Mouse (Mus musculus) ovary, postnatal 10 days (tissue): ENCODE results near the gene Gm21719.
"Not testable (repeated sequence)": the region's sequence is repeated elsewhere in the genome, so short reads cannot be mapped to it uniquely, and the experiment has no call there.

ENCODE experiments used
- DNase-seq: peaks from one replicate; pipeline ENCODE4 v3.0.0; 2022; ENCODE audit warnings: low spot score

The Gm21719 gene

DNA sequence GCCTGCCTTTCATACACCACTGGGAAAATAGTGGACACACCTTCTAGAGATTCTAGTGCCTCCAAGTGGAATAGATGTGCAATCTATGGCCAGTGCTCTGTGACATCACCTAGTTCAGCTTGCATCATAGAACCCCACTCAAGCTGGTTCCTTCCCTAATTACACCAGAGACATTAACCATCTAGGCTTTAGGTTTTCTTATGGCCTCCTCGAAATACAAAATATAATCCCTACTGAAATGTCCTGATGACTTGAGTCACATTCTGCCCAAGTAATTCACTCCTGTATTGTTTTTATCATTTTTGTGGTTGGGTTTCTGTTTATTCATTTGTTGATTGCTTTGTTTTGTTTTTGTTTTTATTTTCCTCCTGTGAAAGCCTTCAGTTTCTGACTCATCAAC, at the start of gene Gm21719:
Gene Gm21719 (minus strand): TSS at position 101 of the 400 bp plus-strand sequence.
- DNase-seq: not testable (repeated sequence)
